7 mouse cellular contexts compared by ENCODE assay signal in genomic region chr15:68360956-68361908, GRCm38 (mm10).
A peak's percentile ranks its signal among the peaks of the same experiment; 100 is the strongest.
DNase-seq lines count a peak whose midpoint lies in the region; ATAC-seq and TF ChIP-seq lines count a peak whose summit lies in the region.

No protein-coding gene starts in this region.

- intact Hi-C loops in left cerebral cortex, postnatal 14 days (cut with DNase I): no loop called here

- ATAC-seq in embryonic facial prominence, embryonic 11.5 days (replicated peaks; ENCODE audit: insufficient number of reproducible peaks, low FRiP score, low TSS enrichment, low read depth): no peak
- ATAC-seq in intestine, embryonic 16.5 days: no peak
- ATAC-seq in neural tube, embryonic 12.5 days (ENCODE audit: low FRiP score, low read depth): no peak

- H3K4me2 ChIP-seq in embryonic facial prominence, embryonic 11.5 days (ENCODE audit: low read depth, low read length): peak overlapping the region; percentile 76
- H3K4me2 ChIP-seq in intestine, embryonic 16.5 days (ENCODE audit: low read depth, low read length): peak overlapping the region; percentile 74
- peak overlapping the region; percentile 89 for H3K4me2 ChIP-seq in neural tube, embryonic 12.5 days (replicated peaks)

- no peak for TF ChIP-seq POLR2A in thymus, adult 2 months (IDR thresholded peaks at IDR 0.05; ENCODE audit: control insufficient read depth, extremely low read depth, insufficient read depth, low read length, poor library complexity)

- peak overlapping the region; percentile 82 for H3K9ac ChIP-seq in embryonic facial prominence, embryonic 11.5 days (replicated peaks; ENCODE audit: low read length)
- H3K9ac ChIP-seq in intestine, embryonic 16.5 days (ENCODE audit: low read depth, low read length): peak overlapping the region; percentile 95
- H3K9ac ChIP-seq in neural tube, embryonic 12.5 days: peak overlapping the region; percentile 87; the same call in 1 of the 2 replicates

- TF ChIP-seq CTCF in thymus, adult 2 months (IDR thresholded peaks at IDR 0.05; ENCODE audit: borderline replicate concordance, control insufficient read depth, extremely low read depth, insufficient read depth, low read length, poor library complexity): no peak

- H3K4me1 ChIP-seq in thymus, adult 2 months (replicated peaks; ENCODE audit: control insufficient read depth, insufficient read depth, low read length): peaks cover 6% of the 10 kb centered on the region
- H3K4me1 ChIP-seq in embryonic facial prominence, embryonic 11.5 days (ENCODE audit: control insufficient read depth, insufficient read depth, low read length): no peaks in the 10 kb centered on the region
- peaks cover 9% of the 10 kb centered on the region for H3K4me1 ChIP-seq in intestine, embryonic 16.5 days (ENCODE audit: control insufficient read depth, insufficient read depth, low read length)
- peaks cover 12% of the 10 kb centered on the region for H3K4me1 ChIP-seq in neural tube, embryonic 12.5 days

- H3K9me3 ChIP-seq in embryonic facial prominence, embryonic 11.5 days (replicated peaks; ENCODE audit: control insufficient read depth, low read length): no peaks in the 10 kb centered on the region
- H3K9me3 ChIP-seq in intestine, embryonic 16.5 days (ENCODE audit: control insufficient read depth, low read length): no peaks in the 10 kb centered on the region
- H3K9me3 ChIP-seq in neural tube, embryonic 12.5 days: no peaks in the 10 kb centered on the region

- WGBS in thymus, adult 2 months: 42% methylated on average over 6 of the region's 6 CpGs
- 50% methylated on average over 6 of the region's 6 CpGs for WGBS in embryonic facial prominence, embryonic 11.5 days
- WGBS in intestine, embryonic 16.5 days: 33% methylated on average over 6 of the region's 6 CpGs
- 56% methylated on average over 6 of the region's 6 CpGs for WGBS in neural tube, embryonic 12.5 days

- DNase-seq in thymus, adult 2 months: no peak
- DNase-seq in thymus, postnatal 0 days (ENCODE audit: low spot score): no peak
- DNase-seq in embryonic facial prominence, embryonic 11.5 days (ENCODE audit: low spot score): no peak
- DNase-seq in left cerebral cortex, postnatal 14 days (ENCODE audit: low spot score in 2 of 2): no peak
- no peak for DNase-seq in left cerebral cortex, adult 8-10 months (ENCODE audit: low spot score in 2 of 2)

- peak overlapping the region; percentile 99; the same call in 1 of the 2 replicates for H3K4me3 ChIP-seq in thymus, adult 2 months (ENCODE audit: control insufficient read depth, insufficient read depth, low read length)
- peak overlapping the region; percentile 83 for H3K4me3 ChIP-seq in embryonic facial prominence, embryonic 11.5 days (ENCODE audit: low read depth, low read length)
- peak overlapping the region; percentile 91 for H3K4me3 ChIP-seq in intestine, embryonic 16.5 days (ENCODE audit: low read length)
- H3K4me3 ChIP-seq in neural tube, embryonic 12.5 days: peak overlapping the region; percentile 83

- no peak overlapping the region for H3K27ac ChIP-seq in thymus, adult 2 months (ENCODE audit: control insufficient read depth, insufficient read depth, low read length)
- no peak overlapping the region for H3K27ac ChIP-seq in embryonic facial prominence, embryonic 11.5 days (replicated peaks; ENCODE audit: low read depth, low read length)
- H3K27ac ChIP-seq in intestine, embryonic 16.5 days (ENCODE audit: low read length): no peak overlapping the region
- no peak overlapping the region for H3K27ac ChIP-seq in neural tube, embryonic 12.5 days

- H3K36me3 ChIP-seq in thymus, adult 2 months (ENCODE audit: control insufficient read depth, insufficient read depth, low read length): no peaks in the 10 kb centered on the region
- H3K36me3 ChIP-seq in embryonic facial prominence, embryonic 11.5 days (replicated peaks; ENCODE audit: control insufficient read depth, insufficient read depth, low read depth, low read length): no peaks in the 10 kb centered on the region
- H3K36me3 ChIP-seq in intestine, embryonic 16.5 days (ENCODE audit: control insufficient read depth, insufficient read depth, low read length): no peaks in the 10 kb centered on the region
- H3K36me3 ChIP-seq in neural tube, embryonic 12.5 days: no peaks in the 10 kb centered on the region

- H3K27me3 ChIP-seq in thymus, adult 2 months (ENCODE audit: control insufficient read depth, insufficient read depth, low read length): no peaks in the 10 kb centered on the region
- no peaks in the 10 kb centered on the region for H3K27me3 ChIP-seq in embryonic facial prominence, embryonic 11.5 days (ENCODE audit: control insufficient read depth, insufficient read depth, low read length)
- H3K27me3 ChIP-seq in intestine, embryonic 16.5 days (replicated peaks; ENCODE audit: control insufficient read depth, insufficient read depth, low read length): no peaks in the 10 kb centered on the region
- H3K27me3 ChIP-seq in neural tube, embryonic 12.5 days (replicated peaks): no peaks in the 10 kb centered on the region
